Mouse (Mus musculus) adrenal gland, postnatal 36 days (tissue): Measurements from ENCODE around the gene Dpf3. TPM values are rescaled to one million over a fixed set of nuclear protein-coding genes. Genes with fewer than 3 reads are reported as not detected.

ENCODE experiments used
- DNase-seq, 2 experiments: peaks; one replicate each; pipeline ENCODE4 v3.0.0; 2021; ENCODE audit warnings: mixed read lengths in 1 of 2
- total RNA-seq, 2 experiments: library from RNA; stranded (reverse); gene quantifications; 2 replicates each; pipeline ENCODE4 v1.2.3; 2021

The Dpf3 gene
- total RNA-seq, 2 experiments from 2014 or later = 10.9 to 12.6 TPM

DNA sequence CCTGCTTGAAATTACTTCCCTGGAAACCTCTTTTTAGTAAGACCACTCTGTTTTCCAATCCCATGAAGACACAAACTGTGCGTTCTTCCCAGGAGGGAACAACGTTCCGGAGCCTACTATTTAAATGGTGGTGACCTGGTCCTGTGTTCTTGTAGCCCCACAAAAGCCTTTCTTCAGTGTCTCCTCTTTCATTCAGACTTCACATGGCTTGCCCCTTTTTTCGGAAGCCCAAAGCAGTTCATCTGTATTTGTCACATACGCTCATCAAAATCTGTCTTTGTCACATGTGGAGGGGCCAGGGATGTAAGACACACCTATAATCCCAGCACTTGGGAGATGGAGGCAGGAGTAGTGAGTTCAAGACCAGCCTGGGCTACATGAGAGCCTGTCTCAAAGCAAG is 73.8 kb downstream of the Dpf3 start:
- no peak for DNase-seq

DNA sequence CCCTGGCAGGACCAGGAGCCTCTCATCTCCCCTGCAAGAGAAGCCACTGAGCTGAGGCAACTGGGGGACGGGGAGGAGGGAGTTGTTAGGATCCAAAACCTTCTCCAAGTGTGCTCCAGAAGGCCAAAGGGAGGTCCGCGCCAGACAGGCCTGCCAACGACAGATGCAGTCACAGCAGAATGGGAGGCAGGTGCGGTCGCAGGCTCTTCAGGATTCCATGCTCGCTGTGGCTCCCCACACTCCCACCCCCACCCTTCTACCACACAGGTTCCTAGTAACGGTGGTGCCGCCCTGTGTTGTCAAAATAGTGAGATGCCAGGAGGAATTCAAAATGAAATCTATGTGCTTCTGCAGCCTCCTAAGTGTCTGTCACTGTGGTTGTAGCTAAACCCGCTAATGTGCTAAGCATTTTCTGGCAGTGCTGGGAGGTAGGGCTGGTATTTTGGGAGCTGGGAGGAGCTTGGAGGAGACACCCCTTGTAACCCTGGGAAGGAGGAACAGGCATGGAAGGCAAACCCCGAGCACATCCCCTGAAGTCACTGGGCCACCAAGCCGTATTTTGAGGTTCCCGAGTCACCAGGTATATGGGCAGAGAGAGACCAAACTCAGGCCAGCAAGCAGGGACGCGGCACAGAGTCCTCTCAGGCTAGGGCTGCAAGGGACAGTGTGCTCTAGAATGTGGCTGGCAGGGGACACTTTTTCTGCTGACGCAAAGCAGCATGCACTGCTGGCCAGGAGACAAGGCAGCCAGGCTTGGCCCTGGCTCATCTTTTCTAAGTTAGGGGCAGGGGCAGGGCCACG is 75.6 kb downstream of the Dpf3 start:
- DNase-seq = peak; percentile 50 to 66

DNA sequence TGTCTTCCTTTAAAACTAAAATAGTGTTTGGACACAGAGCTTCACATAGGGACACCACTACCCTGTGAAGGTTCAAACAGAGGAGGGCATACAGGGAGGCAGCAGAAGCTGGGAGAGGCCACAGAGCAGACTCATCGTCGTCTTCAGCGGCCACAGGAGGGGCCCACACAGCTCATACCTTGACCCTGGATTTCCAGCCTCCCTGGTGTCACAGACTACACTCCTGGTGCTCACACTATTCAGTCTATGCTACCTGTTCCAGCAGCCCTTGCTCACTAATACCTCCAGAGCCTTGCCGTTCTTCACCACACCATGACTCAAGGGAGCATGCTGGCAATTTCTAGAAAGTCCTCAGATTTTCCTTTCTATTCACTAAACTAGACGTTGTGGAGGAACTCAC is 76.5 kb downstream of the Dpf3 start:
- no peak for DNase-seq

DNA sequence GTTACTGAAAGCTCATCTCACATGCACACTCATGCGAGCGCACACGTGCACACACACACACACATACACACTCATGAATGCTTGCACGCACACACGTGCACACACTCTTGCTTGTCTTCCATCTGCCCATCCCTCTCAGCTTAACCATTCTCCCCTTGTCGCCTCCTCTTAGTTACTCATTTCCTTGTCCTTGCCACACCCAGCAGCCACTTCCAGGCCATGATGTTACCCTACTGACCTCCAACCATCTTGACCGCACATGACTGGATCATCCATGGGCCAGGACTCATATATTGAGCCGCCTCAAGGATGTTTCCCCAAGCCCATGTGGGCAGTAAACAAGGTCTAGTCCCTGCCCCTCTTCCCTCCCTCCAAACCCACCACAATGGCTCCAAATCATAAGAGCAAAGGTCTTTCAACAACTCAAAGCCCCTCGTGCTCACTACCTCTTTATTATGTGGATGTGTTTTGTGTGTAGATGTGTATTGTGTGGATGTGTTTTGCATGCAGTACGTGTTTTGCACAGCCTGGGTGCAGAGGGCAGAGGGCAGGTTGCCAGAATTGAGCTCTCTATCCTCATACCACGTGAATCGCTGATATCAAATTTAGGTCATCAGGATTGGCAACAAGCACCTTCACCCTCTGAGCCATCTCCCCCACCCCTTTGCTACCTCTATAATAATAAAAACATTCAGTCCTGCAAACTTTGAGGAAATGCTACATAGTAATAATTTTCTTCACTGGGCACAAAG is 82.0 kb downstream of the Dpf3 start:
- peak in 1 of 2 experiments; percentile 25 for DNase-seq

DNA sequence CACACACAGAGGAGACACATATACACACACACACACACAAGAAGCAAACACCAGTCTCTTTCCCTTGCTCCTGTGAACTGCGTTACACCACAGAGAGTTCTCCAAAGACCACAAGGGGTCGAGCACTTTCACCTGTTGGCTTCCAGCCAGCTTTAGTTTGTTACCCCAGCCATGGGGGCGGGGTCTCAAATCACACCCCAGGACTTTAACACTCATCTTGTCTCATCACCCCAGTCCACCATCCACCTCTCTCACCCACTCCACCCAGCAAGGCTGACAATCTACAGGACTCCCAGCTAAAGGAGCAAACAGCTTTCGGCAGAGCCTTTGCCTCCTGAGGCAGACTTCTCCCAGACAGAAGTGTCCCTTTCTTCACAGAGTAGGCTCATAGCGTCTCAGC is 85.2 kb downstream of the Dpf3 start:
- no peak for DNase-seq

DNA sequence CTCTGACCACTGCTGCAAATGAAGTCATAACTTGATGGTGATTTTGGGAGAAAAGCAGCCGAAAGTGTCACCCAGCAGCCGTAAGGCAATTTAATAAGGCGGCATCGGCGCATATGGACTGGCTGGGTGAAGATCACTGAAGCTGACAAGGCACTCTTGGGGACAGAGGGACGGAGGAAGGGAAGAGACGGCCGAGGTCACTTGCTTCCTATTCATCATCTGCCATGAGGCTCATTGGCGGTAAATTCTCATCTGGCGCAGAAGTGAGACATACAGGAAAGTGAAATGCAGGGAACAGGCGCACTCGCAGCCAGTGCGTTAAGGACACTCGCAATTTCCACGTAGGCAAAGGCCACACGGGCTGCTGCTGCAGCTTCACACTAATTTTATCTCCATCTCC is 95.5 kb downstream of the Dpf3 start:
- DNase-seq = peak; percentile 34 to 35

DNA sequence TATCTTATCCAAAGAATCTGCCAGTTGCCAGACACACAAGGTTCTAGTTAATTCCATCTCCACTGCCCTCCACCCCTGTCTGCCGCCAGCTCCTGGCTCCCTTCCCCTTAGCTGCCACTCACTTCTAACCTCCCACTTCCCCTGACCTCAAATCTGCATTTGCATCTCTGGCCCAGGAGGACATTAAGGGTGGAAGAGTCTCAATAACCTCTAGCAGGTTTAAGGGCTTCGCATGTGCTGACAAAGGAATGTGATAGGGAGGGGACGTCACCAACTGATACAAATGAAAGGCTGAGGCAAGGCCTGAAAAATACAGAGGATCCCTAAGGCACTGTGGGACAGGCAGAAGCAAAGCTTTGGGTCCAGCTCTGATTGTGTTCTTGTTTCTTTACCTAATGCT is 100.0 kb downstream of the Dpf3 start:
- DNase-seq = no peak

DNA sequence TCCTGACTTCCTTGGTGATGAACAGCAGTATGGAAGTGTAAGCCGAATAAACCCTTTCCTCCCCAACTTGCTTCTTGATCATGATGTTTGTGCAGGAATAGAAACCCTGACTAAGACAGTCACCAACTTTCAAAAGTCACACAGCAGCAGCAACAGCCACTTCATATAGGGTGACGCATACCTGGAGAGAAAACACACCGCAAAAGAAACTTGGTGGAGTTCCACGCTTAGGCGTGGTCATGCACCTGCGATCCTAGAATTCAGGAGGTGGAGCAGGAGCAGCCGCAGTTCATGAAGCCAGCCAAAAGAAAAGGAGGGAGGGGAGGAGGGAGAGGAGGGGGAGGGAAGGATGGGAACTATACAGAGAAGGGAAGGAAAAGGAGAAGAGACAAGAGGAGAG is 106.4 kb downstream of the Dpf3 start:
- no peak for DNase-seq

DNA sequence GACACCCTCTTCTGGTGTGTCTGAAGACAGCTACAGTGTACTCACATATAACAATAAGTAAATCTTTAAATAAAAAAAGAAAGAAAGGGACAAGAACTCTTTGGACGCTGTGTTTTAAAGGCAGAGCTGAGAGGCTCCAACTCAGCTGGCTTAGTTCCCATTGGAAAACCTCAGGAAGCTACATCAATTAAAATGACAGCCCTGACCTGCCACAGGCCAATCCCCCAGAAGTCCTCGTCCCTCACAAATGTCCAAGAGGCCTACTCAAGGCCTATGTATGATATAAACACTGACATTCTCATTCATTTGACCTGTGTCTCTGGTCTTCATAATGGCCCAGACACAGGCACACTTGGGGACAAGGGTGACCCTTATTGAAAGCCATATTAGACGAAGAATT is 107.5 kb downstream of the Dpf3 start:
- peak; percentile 53 to 59 for DNase-seq

DNA sequence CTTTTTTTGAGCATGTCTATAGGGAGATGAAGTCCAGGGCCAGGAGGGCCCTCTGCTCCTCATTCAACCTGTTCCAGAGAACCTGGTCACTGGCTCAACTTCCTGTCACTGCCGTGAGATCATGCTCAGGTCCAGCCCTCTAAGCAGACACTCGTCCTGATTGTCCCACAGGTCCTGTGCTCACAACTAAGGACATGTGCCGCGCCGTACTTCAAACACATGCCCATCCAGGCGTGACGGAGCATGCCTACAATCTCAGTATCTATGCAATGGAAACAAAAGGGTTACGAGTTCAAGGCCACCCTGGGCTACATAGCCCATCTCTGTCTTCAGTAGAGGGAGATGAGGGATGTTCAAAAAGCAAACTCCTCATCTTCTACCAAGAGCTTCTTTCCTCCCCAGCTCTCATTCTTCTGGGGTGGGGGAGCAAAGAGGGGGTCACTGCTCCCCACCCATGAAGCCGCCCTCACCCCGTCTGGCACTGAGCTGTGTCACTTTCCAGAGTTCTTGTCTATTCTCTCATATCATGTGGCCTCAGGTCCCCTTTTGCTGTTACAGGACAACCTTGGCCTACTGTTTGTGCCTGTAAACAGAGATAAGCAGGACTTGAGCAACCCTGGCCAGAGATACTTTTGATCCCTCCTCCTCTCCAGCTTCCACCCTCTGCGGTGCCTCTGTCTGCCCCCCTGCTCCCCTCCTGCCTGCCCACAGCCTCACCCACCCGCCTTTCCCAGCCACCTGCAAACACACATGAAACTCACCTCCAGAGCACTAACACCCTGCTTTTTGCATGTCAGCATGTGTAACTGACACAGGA is 112.3 kb downstream of the Dpf3 start:
- peak; percentile 53 to 58 for DNase-seq

DNA sequence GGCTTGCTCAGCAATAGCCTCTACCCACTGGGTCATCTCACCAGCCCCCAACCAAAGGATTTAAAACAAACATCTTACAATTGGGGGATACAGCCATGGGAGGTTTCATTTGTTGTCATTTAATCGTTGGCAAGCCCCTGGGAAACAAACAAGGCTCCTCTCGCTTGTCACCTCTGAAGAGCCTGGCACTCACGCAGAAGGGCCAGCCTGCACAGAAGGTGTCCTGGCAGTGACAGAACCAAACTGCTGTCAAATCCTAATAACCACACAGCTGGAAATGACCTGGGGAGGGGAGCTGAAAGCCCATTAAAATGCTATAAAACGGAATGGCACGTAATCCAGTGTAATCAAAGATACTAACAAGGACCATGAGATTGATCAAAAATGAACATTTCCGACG is 114.4 kb downstream of the Dpf3 start:
- DNase-seq = no peak

DNA sequence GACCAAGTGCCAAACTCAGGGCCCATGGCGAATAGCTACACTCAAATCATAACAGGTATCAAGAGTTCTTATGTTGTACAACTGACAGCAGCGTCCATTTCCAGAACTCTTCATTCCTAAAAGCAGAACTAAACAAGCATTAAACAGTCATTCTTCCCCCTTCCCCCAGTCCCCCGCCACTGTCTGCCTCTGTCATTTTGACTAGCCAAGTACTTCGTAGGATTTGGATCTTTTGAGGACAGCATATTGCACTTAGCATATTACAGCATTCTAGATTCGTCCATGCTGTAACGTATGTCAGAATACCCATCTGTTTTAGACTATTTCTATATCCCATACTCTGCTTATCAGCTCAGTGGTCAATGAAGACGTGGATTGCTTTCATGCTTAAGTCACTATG is 115.2 kb downstream of the Dpf3 start:
- DNase-seq = no peak

DNA sequence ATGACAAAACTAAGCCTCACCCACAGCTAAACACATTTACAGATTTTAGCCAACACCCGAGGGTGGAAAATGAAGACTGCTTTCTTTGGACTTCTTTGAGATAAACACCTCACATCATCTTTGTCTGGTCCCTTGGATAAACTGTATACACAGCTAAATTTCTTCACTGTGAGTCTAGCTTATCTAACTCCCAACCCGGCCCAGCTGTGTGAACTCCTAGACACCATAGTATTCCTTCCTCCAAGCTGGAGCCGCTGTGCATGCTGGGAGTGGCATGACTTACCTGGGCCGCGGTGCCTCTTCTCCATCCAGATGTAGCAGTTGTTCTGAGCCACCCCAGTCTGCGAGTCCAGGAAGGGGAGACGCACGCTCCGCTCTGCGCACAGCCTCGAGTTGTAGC is 117.3 kb downstream of the Dpf3 start:
- no peak for DNase-seq

DNA sequence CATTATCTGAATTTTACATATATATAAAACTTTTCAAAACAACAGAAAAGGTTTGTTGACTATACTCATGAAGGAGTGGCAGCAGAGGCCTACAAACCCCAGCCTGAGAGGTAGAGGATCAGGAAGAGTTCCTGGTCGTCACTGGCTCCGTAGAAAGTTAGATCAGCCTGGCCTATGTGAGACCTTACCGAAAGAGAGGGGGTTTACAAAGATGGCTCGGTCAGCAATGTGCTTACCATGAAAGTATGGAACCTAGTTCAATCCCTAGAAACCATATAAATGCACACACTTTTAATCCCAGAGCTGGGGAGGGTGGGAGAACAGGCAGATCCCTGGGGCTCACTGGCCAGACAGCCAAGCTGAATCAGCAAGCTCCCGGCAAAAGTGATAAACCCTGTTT is 118.1 kb downstream of the Dpf3 start:
- DNase-seq = no peak

DNA sequence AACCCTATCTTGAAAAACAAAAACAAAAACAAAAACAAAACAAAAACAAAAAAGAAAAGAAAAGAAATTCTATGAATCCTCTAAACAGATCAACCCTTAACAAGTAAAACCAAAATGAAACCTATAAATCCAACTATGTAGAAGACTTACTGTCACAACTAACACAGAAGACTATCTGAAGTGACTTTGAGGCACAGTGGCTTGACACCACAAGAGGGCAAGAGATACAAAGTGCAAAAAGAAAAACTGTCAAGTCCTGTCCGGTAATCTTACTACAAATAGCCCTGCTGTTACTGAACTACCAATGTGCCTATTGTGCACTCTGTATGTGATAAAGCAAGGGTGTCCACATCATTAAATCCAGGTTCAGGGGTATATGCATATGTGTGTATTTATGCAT is 120.0 kb downstream of the Dpf3 start:
- DNase-seq = no peak

DNA sequence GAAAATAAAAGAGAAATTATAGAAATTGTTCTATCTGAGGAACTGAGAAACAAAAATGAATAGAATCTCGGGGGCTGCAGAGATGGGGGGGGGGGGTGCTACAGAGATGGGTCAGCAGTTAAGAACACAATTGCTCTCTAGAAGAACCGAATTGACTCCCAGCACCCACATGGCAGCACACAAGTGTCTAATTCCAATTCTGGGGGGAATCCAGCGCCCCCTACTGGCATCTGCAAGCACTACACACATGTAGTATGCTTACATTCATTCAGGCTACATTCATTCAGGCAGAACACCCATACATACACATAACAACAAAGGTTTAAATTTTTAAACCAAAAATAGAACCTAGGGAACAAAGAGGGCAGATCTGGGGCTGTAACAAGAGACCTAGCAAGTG is 122.7 kb downstream of the Dpf3 start:
- DNase-seq = no peak

DNA sequence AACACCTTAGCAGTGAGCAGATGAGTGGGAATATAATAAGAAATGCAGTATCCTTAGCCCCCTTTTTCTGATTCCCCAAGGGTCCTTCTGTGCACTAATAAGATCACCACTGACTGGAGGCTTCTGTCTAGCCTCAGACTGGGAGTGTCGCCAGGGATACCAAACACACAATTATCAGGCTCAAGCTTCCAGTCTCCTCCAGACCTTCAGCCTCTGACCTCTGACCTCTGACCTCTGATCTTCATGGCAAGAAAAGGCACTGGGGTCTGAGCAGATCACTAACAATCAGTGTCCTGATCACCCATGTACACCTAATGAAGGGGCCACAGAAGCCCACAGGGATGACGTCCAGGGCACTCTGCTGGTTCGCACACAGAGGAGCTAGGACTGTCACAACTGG is 125.7 kb downstream of the Dpf3 start:
- no peak for DNase-seq

DNA sequence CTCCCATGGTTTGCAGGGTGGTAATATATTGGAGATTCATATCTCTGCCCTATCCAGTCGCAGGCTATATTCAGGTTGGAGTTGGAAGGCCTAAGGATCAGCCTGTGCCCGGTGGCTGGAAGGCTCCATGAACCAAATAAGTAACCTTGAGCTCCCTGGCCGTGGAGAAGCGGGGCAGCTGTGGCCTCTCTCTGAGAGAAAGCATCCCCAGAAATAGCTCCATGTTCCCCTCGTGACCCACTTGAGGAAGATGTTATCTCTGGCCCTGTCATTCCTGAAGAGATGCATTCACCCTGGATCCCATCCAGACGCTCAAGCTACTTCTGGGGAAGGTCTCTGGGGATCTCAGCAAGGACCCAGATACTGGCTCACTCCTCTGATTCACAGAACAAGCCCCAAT is 134.9 kb downstream of the Dpf3 start:
- peak in 1 of 2 experiments; percentile 48 for DNase-seq

DNA sequence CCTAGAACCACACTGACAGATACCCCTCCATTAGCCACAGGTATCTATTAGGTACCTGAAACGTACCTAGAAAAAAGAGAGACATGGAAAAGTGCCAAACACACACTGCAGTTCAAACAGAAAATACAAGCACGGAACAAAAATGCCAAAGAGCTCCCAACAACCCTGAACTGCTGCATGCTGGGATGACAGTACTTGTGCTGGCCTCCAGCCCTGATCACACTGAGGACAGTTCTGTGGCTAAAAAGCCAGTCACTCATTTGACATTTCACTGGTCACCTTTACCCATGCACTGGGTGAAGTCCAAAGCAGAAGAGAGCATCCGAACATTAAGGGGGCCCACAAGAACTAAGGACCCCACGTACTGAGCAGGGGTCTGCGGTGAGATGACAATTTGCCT is 137.8 kb downstream of the Dpf3 start:
- DNase-seq = no peak

DNA sequence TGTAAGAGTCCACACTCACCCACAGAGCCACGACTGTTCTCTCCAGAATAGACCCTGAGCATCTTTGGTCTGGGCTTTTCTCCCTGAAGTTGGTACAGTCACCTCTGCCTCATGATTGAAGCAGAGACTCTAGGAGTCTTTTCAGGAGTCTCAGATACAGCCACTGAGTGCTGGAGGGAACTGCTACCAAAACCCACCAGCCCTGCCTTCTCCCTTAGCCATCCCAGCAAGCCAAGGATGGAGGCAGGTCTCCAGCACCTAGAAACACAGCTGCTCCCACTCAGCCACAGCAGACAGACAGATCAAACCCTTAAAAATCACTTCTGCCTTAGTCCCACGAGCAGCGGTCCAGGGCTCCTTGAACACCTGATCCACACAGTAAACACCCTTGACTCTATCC is 139.3 kb downstream of the Dpf3 start:
- DNase-seq = no peak

DNA sequence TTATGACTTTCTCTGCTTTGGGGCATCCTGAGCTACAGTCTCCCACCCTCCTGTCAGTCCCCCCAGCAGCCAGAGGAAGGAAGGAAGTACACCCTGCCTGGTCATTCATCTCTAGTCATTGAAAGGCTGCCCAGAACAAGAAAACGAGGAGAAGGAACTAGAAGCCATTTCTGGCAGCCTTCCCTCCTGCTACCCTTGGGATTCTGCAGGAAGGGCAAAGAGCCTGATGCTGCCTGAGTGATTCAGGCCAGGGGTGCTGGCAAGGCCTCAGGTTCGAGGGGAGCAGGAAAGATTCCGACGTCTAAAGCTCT is 144.7 kb downstream of the Dpf3 start:
- DNase-seq = peak; percentile 45 to 72

DNA sequence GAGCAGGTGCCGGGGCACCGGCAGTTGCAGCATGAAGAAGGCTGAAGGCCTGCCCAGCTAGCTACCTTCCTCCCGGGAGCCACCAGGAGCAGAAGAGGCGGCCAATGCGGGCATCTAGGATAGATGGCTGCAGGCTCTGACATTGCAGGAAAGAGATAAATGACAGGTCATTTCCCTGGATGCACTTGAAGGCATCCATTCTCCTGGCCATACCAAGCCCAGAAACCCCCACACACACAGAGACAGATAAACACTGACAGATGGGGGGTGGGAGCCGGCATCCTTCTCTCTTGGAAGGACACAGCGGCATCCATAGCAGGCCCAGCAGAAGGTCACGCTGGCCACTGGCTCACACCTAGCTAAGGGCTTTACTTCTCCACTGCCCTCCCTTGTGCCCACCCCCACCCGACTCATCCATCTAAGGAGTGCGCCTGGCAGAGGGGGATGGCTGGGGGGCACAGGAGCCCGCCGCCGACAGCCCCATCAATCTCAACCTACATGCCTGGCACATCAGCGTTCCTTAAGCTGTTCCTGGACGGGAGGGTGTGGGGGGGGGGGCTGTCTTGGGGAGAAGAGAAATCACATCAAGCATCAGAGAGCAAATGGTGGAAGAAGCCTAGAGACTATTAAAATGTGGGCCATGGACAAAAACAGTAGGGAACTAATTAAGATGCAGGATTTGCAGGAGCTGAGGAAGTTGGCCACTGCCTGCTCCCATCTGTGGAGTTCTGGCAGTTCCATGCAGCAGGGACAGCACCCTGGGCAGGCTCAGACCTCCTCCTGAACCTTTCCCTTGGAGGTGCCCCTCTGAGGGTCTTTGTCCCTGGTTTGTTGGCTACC is 145.3 kb downstream of the Dpf3 start:
- no peak for DNase-seq
